Mouse (Mus musculus) gonadal fat pad, adult 2 months (tissue): ENCODE measurements around the gene Tenm2. TPM values are rescaled to one million over a fixed set of nuclear protein-coding genes. Genes with fewer than 3 reads are reported as not detected.
A peak's percentile ranks its signal among the peaks of the same experiment; 100 is the strongest.

Experiments used
- DNase-seq: peaks from one replicate; pipeline ENCODE4 v3.0.0-alpha.2; 2012; ENCODE audit warnings: low read depth
- polyA plus RNA-seq: library from polyadenylated mRNA; depleted of rRNA; stranded (reverse); fragments of >200 nt; gene quantifications from 2 replicates; pipeline ENCODE4 v1.2.3, GENCODE M21; 2012

Gene Tenm2
- polyA plus RNA-seq, 1 experiment, result 1.7 TPM

DNA sequence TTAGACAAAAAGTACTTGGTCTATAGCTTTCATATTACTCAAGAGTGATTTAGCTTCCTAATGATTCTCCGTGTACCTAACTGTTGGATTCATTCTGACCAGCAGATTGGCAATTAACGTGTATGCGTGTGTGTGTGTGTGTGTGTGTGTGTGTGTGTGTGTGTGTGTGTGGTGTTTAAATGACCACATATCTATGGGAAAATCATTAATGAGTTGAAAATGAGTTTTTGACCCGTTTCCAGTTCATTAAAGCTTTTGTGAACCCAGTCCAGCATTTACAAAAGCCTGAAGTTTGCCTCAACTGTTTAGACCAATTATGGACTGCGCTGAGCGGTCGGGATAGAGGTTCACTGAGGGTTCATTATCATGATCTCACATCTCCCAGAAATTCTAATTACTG is 1181.4 kb downstream of the Tenm2 start:
- no peak for DNase-seq

DNA sequence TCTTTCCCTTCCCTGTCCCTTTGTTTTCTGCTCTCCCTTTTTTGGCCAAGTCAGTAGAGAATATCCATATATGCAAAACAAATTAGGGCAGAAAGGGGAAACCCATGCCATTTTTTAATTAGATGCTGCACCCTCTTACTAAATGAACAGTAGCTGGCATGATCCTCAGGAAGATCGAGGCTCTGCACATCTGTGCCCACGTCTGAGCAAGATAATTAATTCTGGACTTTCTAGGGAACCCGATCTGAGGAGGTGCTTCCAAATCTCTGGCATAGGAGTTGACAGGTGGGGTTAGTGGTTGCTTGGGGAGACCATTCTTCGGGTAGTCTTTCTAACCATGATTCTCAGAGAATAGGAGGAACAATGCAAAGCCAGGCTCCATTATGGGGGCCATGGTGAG is 1182.3 kb downstream of the Tenm2 start:
- DNase-seq, result no peak

DNA sequence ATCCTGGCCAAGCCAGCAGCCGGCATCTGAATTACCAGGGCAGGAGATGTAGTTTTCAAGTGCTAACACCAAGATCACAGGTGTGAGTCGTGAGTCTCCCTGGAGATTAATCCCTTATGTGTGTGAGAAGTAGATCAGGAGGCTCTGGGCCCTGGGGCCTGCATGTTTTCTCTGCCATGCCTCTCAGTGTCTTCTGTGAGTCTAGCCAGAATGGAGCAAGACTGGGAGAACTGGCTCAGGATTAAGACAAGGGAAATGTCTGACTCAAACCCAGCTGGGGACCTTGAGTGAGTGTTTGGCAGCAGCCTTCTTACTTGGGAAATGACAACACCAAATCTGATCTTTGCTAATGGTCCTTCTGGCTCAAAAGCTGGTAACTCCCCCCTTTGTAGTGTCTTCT is 1183.2 kb downstream of the Tenm2 start:
- DNase-seq, result peak; percentile 99

DNA sequence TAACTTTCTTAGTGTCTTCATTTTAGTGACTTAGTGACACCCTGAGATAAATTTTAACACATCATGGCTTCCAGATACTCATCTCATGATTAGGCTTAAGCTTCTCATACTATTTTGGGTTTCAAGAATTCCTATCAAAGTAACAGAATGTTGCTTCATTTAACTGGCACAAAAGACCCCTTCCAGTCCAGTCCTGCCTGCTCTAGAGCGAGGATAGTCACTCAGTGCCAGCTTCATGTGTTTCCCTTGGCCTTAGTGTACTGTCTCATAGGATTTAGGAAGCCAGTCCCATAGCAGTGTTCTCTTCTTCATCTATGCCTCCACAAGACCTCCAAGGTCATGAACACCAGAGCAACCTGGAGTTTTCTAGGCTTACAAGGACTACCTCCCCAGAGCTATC is 1183.7 kb downstream of the Tenm2 start:
- peak; percentile 81 for DNase-seq

DNA sequence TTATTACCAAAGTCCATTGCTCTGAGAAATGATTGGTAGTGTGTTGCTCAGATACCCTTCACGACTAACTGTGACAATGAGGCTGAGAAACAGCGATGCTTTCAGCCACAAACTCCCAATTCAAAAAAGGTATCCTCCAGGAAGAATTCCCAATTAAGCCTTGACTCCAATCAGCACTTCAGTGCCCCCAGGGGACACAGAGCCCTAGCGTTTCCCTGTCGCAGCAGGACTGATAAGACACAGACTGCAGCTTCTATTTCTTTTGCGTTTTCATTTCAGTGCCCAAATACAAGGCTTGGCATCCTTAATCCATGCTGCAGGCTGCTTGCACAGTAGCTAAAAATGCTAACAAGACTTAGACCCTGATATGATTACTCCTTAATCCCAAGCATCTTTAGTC is 1186.2 kb downstream of the Tenm2 start:
- no peak for DNase-seq

DNA sequence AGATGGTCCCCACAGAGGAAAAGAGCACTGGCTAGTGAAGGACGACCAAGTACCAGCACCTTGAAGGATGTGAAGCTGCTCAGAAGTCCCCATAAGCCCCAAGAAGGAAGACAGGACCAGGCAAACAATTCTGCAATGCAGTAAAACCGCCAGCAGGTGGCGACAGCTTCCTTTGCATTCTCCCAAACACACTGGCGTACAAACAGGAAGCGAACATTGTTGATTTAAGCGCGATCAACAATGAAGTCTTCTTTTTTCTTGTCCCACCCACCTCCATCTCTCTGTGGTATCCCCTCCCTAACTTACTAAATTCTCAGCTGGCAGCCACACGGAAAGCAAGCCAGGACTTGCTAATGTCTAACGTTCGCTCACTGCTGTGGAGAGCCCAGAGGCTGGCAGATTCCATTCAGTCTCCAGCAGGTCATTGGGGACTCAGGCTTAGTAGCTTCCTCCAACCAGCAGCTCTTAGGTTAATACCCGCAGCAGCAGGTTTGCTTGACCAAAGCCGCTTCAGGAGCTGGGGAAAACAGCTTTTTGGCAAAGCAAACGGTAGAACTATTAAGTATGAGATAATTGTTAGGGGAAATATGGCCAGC is 1190.0 kb downstream of the Tenm2 start:
- no peak for DNase-seq

DNA sequence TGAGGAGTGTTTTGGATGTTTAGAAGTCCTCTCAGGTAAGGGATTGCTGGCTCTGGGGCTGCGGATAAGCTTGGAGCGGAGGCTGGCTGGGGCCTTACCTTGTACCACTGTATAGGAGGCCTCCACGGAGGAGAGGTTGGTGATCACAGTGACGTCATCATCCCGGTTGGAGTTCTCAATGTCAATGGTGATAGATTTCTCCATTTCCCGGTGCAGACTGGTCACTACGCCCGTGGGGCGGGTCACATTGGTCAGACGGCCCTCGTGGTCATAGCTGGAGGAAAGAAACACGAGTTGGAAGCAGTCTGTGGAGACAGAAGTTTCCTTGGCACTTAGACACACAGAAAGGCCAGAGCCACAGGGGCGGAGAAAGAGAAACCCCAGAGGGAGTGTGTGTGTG is 1194.4 kb downstream of the Tenm2 start:
- DNase-seq, result no peak

DNA sequence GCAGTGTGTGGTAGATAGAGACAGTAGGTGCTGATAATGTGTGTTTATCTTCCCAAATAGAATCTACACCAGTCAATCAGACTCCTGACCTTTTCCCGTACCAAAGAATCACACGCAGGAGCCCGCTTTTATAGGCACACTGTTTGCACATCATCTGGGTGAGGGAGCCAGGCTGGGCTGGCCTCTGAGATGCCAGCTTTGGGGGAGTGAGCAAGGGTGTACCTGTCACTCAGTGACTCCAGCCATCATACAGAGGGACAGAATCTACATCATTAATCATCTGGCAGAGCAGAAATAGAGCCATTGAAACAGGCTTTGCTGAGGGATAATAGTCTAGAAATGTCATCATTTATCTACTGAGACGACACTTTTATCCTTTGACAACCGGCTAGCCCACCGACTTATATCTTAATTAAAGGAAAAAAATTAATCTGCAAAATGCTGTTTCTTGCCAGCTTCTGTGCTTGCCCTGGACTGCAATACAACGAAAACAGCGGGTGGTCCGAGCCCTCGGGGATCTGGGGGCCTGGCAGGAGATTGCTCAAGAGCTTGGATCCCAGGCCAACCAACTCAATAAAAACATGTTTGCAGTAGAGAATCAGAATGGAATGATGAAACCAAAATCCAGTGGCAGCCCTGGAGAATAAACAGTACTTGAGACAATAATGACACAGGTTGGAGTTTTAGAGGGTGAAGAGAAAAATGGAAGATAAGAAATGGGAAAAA is 1195.1 kb downstream of the Tenm2 start:
- DNase-seq, result no peak

DNA sequence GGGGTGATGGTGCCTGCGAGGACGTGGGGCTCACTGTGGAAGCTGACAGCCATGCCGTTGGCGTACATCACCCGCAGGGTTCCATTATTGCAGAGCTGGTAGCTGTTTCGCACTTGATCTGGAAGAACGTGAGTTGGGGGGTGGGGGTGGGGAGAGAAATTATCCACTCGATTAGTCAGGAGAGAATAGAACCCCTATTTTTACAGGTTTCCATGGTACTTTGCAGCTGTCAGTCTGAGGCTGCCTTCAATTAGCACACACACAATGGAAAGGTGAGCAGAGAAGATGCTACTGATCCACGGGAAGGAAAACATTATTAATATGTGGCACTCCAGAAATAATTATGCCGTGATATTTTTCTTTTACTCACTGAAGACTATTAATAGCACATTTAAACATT is 1195.9 kb downstream of the Tenm2 start:
- DNase-seq, result no peak

DNA sequence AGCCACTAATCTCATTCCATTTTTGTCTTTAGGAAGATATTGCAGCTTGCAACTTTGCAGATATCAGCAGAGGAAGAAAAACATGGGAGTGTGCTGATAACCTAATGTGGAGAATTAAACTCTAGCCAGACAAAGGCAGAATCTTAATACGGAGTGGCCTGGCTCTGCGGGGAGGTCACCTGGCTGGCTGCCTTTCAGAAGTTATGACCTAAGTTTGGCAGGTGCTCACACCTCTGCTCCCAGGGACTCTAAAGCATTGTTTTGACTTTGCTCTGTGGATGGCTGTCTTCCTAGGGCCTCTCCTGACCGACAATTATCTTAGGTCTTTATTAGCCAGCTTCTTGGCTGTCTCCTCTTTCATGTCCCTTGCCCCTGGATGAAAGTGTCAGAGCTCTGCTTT is 1197.4 kb downstream of the Tenm2 start:
- DNase-seq, result no peak

DNA sequence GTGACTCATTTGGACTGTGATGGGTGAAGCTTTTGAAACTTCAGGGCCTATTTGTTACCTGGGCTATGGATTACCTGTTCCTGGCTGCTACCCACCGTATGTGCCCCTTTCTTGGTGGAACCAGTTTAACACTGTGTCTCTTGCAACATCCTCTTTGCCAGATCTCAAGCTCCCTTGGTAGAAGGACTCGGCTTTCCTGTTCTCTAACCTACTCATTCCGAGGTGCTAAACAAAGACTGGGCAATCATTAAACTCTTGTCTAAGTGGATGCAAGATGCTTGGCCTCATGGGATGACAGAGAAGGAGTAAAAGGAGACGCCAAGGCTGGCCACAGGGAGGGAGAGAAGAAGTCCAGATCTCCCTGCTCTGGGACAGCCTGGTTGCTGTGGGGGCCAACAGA is 1198.5 kb downstream of the Tenm2 start:
- peak; percentile 64 for DNase-seq

DNA sequence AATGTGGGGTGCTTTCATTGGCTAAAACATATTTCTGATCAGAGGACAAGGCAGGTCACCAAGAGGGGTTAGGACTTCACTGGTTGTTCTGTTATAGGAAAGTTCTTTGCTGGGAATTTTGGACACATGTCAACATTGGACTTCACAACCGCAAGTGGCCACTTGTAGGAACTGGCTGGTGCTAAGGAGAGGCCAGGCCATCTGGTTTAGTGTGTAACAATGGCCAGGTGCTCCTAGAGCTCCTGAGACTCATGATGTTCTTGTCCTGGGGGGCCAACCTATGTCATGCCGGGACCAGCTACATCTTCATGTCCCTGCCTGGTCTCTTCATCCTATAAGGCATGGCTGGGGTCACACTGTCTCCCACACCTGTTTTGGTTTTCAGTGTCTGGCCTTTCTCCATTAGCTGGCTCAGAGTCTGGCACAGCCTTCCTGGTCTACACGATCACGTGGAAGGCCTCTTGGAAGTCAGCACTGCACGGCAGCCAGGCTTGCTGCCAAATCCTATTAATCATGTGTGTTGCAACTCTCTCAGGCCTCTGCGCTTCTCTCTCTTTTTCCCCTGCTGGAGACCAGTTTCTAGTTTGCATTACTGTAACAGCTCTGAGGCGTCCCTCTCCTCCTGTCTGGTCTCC is 1199.6 kb downstream of the Tenm2 start:
- peak; percentile 97 for DNase-seq

DNA sequence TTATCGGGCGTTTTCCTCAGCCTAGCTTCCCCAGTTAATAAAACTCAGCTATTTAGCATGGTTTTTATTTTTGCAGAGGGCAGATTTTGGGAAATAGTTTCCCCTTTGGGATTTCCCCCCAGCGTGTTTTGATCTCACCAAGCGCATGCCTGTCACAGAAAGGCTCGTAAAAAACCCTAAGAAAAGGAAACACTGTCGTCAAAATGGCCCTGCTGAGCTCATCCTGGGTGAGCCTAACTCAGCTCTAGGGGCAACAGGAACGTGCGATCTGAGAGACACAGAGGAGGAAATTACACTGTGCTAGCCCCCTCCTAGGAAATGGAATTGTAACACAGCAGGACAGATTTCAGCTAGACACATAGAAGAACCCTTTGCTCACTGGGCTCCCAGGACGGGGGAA is 1204.0 kb downstream of the Tenm2 start:
- no peak for DNase-seq

DNA sequence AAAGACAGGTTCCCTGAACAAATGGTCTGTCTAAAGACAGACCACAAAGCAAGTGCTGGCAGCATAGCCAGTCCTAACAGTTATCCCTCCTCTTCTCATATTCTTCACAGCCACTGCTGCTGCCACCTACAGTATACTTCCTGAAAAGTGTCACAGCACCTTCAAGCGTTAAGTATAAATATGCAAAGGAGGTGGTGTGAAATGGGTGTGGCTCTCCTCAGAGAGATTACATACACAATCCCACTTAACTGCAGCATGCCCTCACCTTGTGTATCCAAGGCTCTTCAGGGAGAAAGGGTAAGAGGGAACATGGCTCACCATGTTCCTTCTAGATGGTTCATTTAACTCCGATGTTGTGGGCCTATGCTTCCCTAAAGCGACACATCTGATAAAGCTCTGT is 1215.8 kb downstream of the Tenm2 start:
- no peak for DNase-seq

DNA sequence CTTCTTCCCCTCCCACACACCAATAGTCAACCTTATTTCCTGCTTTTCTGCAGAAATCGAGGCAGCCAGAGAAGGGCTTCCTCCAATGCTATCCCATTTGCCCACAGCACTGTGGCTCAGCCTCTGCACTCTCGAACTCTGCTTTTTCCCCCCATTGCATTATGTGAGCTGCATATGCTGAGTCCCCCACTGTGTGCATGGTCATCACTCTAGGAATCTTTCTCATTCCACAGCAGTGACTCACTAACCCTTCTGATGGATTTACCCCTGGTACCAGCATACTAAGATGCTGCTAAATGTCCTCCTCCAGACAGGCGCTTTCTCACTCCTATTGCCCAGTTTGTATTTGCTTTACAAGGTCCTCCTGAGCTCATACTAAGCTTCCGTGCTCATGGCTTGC is 1222.6 kb downstream of the Tenm2 start:
- no peak for DNase-seq

DNA sequence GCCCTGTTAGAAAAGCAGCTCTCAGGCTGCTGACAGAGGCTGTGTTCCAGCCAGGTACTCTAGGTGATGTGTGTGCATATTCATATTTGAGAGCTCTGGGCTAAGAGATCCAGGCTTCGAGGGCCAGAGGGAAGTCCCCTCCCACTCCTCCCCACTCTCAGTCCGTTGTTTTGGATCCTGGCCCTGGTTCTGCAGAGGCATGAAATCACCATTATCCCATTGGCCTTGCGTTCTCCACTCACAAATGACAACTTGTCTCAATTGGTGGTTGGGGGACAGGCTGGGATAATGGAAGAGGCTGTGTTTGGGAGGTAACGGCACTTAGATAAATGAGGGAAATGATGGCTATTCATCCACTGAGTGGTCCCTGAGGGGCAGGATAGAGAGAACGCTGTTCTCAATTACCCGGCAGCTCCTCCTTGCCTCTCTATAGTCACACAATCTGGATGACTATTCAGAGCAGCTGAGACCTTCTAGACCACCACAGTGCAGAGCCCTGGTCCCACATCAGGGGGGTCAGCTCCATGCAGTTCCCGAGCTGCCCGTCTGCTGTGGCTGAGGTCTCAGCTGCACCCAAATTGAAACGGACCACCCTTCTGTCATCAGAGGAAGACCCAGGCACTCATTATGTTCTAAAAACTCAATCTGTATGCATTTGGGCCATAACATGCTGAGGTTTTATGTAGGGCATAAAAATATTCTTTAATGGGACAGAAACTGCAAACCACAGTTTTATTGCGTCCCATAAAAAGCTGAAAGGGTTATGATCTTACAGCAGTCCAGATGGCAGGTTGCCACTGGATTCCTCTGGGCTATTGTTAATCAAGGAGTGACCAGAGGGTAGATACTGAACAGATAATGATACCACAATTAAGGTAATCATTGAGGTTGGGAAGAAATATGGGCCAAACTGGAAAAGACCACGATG is 1226.2 kb downstream of the Tenm2 start:
- DNase-seq, result no peak

DNA sequence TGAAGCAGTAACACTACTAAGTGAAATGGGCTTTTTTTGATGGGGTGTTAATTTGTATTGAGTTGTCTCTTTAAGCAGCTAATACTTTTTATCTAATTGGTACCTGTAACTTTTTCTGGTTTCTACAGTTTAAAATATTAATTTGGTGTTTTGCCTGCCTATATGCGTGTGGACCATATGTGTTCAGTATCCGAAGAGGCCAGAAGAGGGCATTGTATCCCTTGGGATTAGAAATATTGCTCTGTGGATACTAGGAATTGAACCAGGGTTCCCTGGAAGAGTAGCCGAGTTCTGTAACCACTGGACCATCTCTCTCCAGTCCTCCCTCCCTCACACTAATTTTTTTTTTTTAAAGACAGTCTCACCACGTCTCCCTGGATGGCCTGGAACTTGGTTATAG is 1232.9 kb downstream of the Tenm2 start:
- DNase-seq, result no peak

DNA sequence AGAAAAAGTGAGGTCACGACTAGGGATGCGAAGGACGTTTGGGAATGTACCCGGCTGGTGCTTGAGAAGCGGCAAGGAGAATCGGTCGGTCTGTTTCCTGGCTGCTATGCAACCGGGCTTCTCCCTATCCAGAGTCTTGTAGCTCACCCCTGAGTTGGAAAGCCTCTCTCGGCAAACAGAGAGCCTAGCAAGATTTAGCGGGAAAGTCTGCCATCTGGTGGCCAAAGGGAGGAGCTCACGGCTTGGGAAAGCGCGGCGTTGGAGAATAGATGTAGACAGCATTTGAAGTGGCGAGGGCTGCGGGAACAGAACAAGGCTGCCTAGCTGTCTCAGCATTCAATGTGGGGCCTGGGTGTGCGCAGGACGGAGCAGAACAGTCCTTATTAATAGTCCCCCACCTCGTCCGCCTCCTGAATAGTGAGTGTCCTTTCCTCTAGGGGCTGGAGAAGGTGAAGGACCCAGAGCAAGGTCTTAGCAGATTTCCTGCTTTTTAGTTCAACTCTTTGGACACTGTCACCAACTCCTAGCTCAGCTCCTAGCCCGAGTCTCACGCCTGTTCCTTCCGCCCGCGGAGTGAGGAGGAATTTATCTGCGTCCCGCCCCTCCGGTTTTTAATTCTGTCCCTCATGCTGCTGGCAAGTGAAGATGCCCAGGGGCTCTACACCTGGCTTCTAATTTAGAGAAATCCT is 1234.3 kb downstream of the Tenm2 start:
- no peak for DNase-seq

DNA sequence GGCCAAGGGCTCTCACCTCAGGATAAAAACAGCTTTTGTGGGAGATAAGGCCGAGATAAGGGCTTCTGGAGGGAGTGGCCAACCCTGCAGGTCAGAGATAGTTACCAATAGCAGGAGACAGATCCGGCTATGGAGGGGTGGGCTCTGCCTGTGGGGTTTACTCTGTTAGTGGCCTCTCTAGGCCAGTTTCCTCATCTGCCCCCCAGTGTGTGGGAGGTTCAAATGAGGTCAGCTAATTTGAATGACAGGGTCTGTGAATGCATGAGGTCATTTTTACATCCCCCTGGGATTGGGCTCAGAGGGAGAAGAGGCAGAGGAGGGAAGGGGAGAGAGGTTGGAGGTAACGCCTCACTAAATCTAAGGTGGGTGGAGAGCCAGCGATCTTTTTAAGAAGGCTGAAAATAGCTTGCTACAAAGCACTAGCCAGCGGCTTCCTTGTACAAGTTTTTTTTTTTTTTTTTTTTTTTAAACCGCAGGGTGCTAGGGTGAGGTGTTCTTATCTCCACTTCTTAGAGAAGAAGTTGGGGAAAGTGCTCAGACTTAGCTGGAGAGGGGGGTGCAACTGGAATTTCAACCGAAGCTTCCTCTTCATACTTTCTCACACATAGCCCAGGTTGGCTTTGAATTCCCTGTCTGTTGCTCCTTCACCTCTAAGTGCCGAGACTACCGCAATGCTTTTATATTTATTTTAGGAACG is 1235.0 kb downstream of the Tenm2 start:
- no peak for DNase-seq

DNA sequence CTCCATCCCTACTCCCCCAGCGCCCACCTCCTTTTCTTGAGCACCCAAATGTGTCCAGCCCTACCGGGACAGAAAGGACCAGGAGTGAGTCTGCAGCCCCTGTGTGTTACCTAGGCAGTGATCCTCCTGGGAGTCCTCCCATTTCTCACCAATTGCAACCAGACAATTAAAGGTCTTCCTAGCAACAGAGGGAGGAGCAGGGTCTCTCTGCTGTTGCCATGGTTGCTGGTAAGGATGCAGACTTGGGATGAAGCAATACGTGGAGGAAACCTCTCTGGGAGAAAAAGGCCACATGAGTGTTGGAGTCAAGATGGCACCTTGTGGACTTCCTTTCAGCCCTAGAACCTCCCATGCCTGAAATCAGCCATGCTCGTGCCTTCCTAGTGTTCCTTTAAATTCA is 1235.7 kb downstream of the Tenm2 start:
- DNase-seq, result no peak

DNA sequence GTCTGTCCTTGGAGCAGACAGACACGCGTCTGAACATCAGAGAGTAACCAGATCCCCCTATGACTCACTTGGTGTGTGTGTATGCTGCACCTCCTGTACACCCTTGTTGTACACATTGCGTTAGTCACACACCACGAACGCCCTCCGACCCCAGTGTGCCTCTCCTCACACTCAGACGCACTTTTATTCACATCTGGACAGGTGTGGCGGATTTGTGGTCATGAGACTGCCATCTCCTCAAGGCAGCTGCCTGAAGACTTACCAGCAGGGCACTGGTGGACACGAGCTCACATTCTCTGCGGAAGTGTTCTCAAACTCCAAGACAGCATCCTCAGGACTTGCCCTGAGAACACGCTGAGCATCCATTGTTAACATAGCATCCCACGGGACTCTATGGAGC is 1237.7 kb downstream of the Tenm2 start:
- no peak for DNase-seq
